Mouse (Mus musculus) brain, embryonic 18.5 days (tissue): Measurements from ENCODE around the gene Efr3b.
A peak's percentile ranks its signal among the peaks of the same experiment; 100 is the strongest.

Source experiments
- DNase-seq: peaks from one replicate; pipeline ENCODE4 v3.0.0-alpha.2; 2012; ENCODE audit warnings: low read depth, low spot score

Gene Efr3b

GRCm38 (mm10) chr12:4038061-4039041, at the start of gene Efr3b:
Gene Efr3b (minus strand): TSS chr12:4038915.
- peak; percentile 72 for DNase-seq

GRCm38 (mm10) chr12:4083441-4083840, 44.7 kb upstream of the Efr3b start:
- no peak for DNase-seq

GRCm38 (mm10) chr12:4082132-4083001, 43.7 kb upstream of the Efr3b start, which contains the start of gene Dnajc27:
Gene Dnajc27 (plus strand): TSS chr12:4082583.
- DNase-seq: peak; percentile 86

GRCm38 (mm10) chr12:4080311-4080710, 41.6 kb upstream of the Efr3b start:
- peak; percentile 36 for DNase-seq

- no peak for DNase-seq
Observed at GRCm38 (mm10) chr12:4078069-4078468, 39.4 kb upstream of the Efr3b start.

GRCm38 (mm10) chr12:4076383-4076782, 37.7 kb upstream of the Efr3b start:
- DNase-seq: no peak

GRCm38 (mm10) chr12:4075407-4075806, 36.7 kb upstream of the Efr3b start:
- no peak for DNase-seq

- DNase-seq: no peak
Observed at GRCm38 (mm10) chr12:4071671-4072070, 33.0 kb upstream of the Efr3b start.

- DNase-seq: no peak
Observed at GRCm38 (mm10) chr12:4068551-4068950, 29.8 kb upstream of the Efr3b start.

- no peak for DNase-seq
Observed at GRCm38 (mm10) chr12:4066681-4067459, 28.2 kb upstream of the Efr3b start.

- DNase-seq: no peak
Observed at GRCm38 (mm10) chr12:4065944-4066343, 27.2 kb upstream of the Efr3b start.

GRCm38 (mm10) chr12:4065498-4065897, 26.8 kb upstream of the Efr3b start:
- DNase-seq: no peak

GRCm38 (mm10) chr12:4059683-4060082, 21.0 kb upstream of the Efr3b start:
- no peak for DNase-seq

GRCm38 (mm10) chr12:4058321-4058720, 19.6 kb upstream of the Efr3b start:
- no peak for DNase-seq

- no peak for DNase-seq
Observed at GRCm38 (mm10) chr12:4054845-4055244, 16.1 kb upstream of the Efr3b start.

GRCm38 (mm10) chr12:4053643-4054042, 14.9 kb upstream of the Efr3b start:
- no peak for DNase-seq

- no peak for DNase-seq
Observed at GRCm38 (mm10) chr12:4050861-4051425, 12.2 kb upstream of the Efr3b start.

- DNase-seq: no peak
Observed at GRCm38 (mm10) chr12:4048031-4048430, 9.3 kb upstream of the Efr3b start.

GRCm38 (mm10) chr12:4045992-4046391, 7.3 kb upstream of the Efr3b start:
- DNase-seq: no peak

- DNase-seq: no peak
Observed at GRCm38 (mm10) chr12:4042411-4042810, 3.7 kb upstream of the Efr3b start.

- no peak for DNase-seq
Observed at GRCm38 (mm10) chr12:4039046-4039445, 331 bp upstream of the Efr3b start.
